Mouse (Mus musculus) heart, postnatal 14 days (tissue): ENCODE results near the gene Vdr. TPM values are rescaled to one million over a fixed set of nuclear protein-coding genes. Genes with fewer than 3 reads are reported as not detected.
A peak's percentile ranks its signal among the peaks of the same experiment; 100 is the strongest.

Experiments used
- DNase-seq, 2 experiments: peaks; one replicate each; pipeline ENCODE4 v3.0.0; 2021 to 2022
- intact Hi-C: fragments of 180-260 bp; cut with DNase I; formaldehyde crosslinking; loops from one replicate; pipeline ENCODE4 v1.15.1; 2025
- long read RNA-seq, 2 experiments: library from polyadenylated mRNA; stranded (forward); transcript quantifications; one replicate each; pipeline ENCODE4 v2.0.0; 2021
- total RNA-seq, 2 experiments: library from RNA; stranded (reverse); gene quantifications; 2 replicates each; pipeline ENCODE4 v1.2.3; 2021

Vdr gene
- 1 to 10 TPM; 1.3 to 1.9 TPM for total RNA-seq
- long read RNA-seq, experiment 1, partial matches to known transcripts, result 0 of 1 reads
- long read RNA-seq, experiment 1, other reads (novel, unspliced or antisense), result 1 of 1 reads
- long read RNA-seq, experiment 2, result 0 reads

DNA sequence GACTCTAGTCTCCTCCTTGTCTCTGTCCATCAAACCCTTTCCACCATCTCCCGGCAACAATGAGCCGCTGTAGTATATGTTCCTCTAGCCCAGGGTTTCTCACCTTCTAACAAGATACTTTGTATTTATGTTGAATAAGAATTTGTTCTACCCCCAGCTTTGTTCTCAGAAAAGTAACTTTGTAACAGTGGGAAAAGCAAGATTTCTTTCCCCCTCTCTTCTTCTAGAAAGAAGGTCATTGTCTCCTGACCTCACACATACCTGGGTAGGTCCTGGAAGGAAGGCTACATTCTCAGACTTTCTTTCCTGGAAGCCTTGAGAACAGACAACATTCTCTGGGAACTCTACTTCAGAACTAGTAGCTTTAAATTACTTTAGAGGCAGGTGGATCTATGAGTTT, at the start of gene Vdr:
Vdr (minus strand) TSS at position 101 of the 400 bp plus-strand sequence.
- intact Hi-C loops, result no loop called here
- no peak for DNase-seq

DNA sequence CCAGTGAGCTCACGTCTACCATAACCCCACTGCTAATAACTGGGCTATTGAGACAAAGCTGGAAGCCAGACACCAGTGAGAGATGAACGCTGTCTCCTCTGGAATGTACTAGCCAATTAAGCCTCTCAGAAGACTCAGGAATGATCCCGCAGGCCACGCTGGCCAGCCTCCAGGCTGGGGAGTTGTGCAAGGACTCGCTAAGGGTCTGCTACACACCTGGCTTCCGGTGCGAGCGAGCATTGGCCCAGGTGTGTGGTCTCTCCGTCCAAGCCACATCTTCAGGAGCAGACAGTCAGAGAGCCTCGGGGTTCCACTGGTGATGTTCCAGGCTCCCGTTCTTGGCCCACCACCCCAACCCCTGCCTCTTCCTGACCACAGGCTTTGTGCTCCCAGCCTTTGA, 46.0 kb upstream of the Vdr start:
- DNase-seq, result no peak
- intact Hi-C loops, result no loop called here

DNA sequence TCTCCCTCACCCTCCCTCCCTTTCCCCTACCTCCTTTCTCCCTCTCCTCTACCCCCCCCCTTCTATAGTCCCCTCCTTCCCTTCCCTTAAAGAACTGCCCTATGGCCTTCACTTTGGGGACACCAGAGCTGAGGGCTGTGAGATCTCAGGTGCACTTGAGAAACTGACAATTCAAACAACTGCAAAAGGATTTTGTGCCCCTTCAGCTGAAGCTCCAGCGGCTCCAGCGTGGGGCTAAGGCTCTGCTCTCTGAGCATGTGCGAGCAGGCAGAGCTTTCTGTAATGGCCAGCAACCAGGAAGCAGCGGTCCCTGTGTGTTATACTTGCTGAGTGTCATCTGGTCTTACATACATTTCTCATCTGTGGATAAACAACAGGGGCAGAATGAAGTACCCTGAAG, 45.3 kb upstream of the Vdr start:
- intact Hi-C loops, result no loop called here
- DNase-seq, result no peak

DNA sequence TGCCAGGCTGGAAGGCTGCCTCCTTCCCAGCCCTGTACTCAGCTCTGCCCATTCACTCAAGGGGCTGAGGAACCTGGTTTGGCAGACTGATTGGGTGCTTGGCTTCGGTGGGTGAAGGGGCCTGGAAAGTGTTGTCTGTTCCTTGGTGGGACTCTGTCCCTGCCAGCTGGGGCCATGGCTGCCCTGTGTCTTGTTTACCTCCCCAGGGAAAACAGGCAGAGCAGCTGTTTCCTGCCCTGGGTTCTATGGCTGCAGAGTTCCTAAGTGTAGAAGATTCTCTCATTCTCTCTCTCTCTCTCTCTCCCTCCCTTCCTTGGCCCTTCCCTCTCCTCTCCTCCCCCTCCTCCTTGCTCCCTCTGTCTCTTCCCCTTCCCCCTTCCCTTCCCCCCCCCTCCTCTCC, 44.9 kb upstream of the Vdr start:
- intact Hi-C loops, result no loop called here
- DNase-seq, result no peak

DNA sequence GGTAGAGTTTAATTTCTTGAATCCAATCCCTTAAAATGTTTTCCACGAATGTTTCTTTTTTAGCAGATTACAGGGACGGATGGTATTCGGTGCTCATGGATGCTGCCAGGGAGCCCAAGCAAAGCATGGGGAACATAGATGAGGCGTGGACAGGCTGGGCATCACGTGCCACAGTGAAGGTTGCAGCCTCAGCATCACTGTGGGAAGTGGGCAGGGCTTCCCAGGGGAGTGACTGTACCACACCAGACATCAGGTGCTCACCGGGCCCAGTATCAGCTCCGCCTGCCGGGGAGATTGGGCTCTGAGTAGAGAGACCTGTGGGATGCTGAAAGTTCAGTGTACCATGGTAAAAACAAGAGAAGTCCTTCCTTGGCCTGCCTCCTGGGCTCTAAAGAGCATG, 44.2 kb upstream of the Vdr start:
- intact Hi-C loops, result loop anchor here (5.0 kb wide), 4 partner anchors 47 to 237 kb away; no protein-coding TSS in a partner anchor
- no peak for DNase-seq

DNA sequence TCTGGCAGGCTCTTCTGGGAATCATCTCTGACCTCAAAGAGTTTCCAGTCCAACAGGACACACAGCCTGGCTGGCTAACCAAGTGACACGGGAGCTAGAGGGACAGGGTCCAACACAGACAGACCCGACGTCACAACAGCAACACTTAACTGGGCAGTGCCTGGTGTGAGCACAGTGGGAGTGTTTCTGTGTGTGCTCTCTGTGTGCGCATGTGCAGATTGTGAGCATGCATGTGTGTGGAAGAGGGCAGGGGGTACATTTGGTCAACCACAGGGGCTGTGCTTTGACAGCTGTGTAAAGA, 42.4 kb upstream of the Vdr start:
- no peak for DNase-seq
- intact Hi-C loops, result loop anchor here (2.0 to 5.0 kb wide), 5 partner anchors 46 to 236 kb away; no protein-coding TSS in a partner anchor

DNA sequence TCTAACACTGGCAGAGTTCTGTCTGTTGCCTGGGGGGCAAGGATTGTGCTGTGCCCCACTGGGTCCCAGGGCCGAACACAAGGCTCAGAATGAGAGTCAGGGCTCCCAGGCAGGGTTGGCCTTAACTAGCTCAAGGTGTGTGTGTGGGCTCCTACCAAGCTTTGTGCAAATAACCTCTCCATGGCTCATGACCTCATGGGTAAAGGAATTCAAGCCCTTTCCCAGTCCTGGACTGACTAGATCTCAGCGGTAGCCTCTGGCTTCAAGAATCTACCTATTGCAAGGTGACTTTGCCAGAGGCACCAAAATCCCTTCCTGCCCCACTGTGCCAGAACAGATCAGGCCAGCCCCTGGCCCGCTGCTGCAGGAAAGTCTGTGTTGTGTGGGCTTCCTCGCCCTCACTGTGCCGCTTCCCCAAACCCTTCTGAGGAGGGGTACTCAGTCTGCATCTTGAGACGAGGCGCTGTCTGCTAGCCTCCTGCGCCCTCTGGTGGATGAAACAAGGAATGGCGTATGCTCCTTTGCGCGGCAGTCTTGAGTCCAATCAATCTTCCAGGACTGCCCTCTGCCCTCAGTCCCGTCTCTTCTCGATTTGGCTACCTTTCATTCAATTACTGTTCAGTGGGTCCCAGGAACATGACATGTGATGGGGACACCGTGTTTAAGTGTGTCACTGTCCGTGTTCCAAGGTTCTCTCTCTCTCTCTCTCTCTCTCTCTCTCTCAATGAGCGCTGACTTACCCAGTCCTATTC, 41.9 kb upstream of the Vdr start:
- intact Hi-C loops, result loop anchor here (2.0 to 5.0 kb wide), 5 partner anchors 45 to 235 kb away; no protein-coding TSS in a partner anchor
- peak; percentile 58 to 75 for DNase-seq

DNA sequence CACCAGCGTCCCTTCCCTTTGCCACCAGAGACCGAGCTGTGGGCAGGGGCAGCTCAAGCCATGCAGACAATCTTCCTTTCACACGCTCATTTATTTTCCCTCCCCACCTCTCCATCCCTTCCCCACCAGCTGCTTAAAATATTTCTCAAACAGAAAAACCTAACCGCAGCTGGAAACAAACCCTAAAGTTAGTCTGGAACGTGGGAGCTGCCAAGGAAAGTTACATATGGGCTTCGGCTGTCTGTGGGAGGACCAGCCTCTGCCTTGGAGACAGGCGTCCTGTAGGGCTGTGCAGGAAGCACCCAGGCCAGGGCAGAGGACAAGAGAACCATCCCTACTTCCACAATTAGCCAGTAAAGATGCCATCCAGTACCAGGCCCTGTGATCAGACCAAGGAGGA, 39.8 kb upstream of the Vdr start:
- no peak for DNase-seq
- intact Hi-C loops, result loop anchor here (5.0 kb wide), 4 partner anchors 43 to 233 kb away; no protein-coding TSS in a partner anchor

DNA sequence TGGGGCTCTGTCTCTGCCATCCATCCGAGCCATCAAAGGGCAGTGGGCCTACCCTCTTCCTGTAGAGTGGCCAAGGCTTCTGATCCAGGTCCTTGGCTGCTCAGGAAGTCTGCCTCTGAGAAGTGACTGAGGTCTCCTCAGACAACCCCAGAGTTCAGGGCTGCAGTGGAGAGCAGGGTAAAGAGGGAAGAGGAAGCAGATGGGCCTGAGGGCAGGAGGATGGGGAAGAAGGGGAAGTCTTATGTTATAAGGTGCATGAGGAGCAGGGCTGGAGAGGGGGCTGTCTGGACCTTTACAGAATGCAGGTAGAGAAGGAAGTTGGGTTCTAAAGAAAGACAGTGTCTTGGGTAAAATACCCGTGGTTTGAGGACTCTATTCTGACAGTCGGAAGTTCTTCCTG, 39.3 kb upstream of the Vdr start:
- no peak for DNase-seq
- intact Hi-C loops, result loop anchor here (5.0 kb wide), 4 partner anchors 42 to 232 kb away; no protein-coding TSS in a partner anchor

DNA sequence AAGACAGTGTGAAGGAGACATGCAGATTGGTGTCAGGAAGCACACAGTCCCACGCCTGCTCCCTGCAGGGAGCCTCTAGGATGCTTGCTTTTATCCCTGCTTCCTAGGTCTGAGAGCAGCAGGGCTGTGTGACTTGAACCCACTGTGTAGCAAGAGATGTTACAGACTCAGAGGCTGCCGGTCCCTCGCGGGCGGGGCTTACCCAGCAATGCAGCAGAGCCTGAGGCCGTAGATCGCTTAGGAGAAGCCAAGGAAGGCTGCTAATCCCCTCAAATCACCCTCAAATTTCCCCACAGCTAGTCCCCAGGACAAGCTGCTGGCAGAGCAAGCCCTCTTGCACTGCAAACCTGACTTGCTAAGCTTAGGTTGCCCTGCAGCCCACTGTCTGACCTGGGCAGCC, 38.3 kb upstream of the Vdr start:
- DNase-seq, result no peak
- intact Hi-C loops, result no loop called here

DNA sequence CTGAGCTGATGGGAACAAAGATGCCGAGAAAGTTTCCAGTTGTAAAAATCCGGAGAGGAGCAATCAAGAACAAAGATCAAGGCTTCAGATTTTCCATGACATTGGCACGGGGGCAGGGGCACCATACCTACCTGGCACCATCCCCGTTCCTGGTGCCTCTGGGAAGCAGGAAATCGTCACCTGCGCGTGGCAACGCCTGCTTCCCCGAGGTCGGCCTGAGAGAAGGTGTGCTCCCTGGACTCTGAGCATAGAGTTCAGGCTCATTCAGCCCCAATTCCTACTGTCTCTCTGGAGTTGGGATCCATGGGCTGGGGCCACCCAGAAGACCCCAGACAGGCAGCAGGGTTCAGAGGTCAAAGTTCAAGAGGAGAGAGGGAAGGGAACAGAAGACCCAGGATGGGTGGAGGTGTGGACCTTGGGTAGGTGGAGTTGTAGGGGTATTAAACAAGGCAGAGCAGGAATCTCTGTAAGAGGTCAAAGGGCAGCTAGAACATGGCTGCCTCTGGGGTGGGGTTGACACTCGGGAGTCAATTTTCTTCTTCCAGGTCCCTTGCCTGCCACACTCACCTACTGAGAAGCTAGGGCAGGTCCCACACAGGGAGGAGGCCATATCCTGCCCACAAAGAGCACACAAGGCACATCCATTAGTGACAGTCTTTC, 35.4 kb upstream of the Vdr start:
- DNase-seq, result no peak
- intact Hi-C loops, result no loop called here

DNA sequence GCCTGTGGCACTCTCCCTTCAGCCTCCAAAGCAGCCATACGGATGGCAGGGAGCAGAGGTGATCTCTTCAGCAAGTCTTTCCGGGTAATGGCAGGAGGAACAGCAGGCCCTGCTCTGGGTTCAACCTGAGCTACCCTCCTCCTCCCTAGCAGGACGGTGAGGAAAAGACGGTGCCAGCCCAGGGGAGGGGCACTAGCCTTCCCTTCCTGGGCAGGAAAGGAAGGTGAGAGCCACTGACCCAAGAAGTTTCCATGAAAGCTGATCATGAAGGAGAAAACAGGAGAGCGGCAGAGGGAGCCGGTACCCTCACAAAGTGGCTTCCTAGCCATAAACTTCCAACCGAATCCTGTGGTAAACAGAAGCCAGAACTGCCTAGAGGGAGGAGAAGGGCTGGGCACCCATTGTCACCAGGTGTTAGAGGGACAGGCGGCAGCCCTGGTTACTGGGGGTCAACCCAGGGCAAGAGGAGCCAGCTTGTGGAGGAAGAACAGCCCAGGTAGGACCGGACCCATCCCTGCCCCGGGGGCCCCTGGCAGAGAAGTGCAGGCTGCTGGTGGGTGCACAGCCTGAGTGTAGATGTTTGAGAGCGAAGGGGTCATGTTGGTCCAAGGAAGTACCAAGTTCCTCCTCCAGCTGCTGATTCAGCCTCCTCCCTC, 34.6 kb upstream of the Vdr start:
- no peak for DNase-seq
- intact Hi-C loops, result no loop called here

DNA sequence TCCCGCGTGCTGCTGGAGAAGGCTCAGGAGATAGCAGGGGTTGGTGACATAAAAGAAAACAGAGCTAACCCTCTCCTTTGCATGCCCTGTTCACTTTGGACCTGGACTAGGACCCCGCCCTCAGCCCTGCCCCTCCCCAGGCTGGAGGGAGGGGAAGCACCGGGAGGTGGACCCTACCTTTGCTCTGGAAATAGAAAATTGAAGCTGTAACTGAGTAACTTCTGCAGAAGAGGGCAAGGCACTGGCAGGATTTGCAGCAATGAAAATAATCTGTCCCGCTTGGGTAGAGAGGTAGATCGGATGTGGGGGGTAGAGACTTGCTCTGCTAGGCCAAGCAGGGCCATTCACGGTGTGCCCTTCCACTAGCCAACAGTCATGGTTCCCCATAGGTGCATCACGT, 32.9 kb upstream of the Vdr start:
- intact Hi-C loops, result no loop called here
- DNase-seq, result no peak

DNA sequence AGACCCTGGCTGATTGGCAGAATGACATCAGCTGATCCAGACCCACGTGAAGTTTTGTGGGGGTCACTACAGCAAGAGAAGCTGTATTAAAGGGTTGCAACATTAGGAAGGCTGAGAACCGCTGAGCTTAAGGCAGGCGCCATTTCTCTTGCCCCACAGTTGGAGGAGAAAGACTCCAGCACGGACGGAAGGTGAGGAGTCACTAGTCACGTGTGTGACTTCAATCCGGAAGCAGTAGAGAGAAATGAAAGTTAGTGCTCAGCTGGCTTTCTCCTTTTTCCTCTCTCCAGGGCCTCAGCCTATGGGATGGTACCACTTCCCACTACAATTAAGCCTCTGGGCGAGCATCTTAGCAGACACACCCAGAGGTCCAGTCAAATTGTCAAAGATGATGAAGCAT, 32.1 kb upstream of the Vdr start:
- DNase-seq, result no peak
- intact Hi-C loops, result no loop called here

DNA sequence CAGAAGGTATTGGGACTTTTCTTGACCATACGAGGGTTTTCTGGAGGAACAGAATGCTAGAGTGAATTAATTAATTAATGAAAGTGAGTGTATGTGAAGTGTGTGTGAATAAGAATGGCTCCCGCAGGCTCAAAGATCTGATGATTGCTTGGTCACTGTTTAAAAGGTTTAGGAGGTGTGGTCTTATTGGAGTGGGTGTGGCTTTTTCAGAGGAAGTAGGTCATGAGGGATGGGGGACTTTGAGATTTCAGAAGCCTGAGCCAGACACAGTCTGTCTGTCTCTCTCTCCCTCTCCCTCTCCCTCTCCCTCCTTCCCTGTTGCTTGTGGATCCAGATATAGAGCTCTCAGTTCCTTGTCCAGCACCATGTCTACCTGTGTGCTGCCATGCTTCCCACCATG, 30.9 kb upstream of the Vdr start:
- DNase-seq, result no peak
- intact Hi-C loops, result no loop called here

DNA sequence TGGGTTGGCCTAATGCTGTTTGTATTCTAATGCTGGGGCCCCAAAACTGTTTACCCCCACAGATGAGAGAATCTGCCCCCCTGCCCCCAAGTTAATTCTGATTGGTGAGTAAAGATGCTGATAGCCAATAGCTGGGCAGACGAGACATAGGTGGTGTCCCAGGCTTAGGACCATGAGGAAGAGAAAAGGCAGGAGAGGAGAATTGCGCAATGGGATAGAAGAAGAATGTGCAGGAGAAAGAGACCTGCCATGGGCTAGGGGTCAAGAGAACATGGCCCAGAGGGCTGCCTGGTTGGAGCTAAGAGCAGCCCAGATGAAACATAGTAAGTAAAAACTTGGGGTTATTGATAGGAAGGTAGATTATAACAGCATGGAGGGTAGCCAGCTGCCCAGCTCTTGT, 29.7 kb upstream of the Vdr start:
- intact Hi-C loops, result no loop called here
- no peak for DNase-seq

DNA sequence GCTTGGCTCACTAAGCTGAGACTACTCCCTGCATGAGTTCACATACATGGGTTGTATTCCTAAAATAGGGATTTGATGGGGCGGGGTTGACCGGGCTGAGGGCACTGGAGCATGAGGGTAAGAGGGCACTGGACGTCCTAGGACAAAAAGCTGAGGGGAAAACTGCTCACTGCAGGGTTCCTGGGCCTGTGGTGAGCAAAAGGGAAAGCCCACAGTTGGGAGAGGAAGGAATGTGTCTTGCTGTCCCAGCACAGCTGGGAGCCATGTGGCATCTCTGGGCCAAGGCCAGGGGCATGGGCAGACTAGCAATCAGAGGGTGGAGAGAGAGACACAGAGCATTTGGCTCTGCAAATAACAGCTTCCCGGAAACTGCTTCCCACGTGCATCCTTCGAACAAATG, 28.1 kb upstream of the Vdr start:
- peak in 1 of 2 experiments; percentile 28 for DNase-seq
- intact Hi-C loops, result no loop called here

DNA sequence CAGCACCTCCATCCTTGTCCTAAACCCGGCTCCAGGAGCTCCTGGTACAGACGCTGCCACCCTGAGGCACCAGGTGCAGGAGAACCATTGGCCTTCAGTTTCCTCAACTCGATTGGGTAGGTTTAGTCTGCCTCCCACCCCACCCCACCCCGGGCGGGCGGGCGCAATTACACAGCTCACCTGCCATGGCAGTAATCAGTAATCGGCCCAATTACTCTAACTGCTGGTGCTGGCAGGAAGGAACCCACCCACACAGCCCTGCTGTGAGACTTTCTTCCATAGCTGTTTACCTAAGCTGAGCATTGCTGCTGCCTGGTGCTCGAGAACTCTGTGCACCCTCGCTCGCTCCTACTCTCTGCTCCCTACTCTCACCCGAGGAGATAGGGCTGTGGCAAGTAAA, 22.0 kb upstream of the Vdr start:
- intact Hi-C loops, result no loop called here
- no peak for DNase-seq

DNA sequence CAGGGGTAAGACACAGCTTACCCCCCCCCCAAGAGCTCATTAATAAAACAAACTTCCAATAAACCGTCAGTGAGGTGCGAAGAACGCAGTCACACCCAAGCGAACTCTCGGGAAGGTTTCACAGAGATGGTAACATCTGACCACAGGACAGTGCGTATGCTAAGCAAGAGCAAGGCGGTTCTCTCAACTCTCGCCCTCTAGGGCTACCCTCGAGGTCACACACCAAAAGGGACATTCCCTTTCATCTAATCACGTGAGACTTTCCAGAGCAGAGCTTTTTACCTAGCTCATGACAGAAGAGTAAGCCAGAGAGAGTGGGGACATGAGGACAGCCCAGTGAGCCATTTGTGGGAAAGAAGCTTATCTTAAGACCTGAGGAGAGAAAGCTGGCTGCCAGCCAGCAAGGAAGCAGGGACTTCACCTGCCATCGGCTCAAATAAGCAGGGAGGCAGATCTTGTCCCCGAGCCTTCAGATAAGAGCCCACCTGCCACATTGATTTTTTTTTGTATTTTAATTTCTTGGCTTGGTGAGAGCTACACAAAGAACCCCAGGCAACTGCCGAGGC, 18.9 kb upstream of the Vdr start:
- intact Hi-C loops, result no loop called here
- no peak for DNase-seq

DNA sequence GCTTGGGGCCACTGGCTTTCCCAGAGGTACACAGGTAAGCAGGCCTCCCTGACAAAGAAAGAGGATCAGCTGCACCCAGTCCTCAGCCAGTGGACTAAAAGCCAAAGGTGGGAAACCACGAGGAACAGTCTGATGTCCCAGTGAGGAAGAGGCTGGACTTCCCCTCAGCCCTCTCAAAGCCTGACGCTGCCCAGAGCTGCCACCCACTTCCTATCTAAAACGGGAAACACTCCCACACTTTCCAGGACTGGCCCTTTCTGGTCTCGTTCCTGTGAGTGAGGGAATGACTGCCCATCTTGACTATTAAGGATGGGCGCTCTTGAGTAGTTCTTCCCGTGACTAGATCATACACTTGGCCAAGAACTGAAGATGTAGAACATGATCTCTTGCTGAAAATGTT, 17.4 kb upstream of the Vdr start:
- intact Hi-C loops, result no loop called here
- no peak for DNase-seq

DNA sequence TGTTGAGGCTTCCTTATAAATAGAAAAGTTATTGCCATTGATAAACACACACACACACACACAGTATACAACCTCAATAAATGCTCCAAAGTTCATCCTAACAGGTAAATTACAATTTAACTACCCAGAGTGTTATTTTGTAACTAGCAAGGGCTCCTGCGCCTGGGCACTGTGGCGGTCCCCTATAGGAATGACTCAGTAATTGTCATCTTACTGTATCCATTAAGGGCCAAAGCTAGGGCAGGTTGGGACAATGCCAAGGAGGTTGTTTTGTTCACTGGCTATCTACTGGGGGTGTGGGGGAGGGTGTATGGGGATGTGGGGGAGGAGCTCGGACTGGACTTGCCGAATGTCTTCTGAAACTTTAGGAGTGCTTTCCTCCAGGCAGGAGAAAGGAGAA, 16.6 kb upstream of the Vdr start:
- no peak for DNase-seq
- intact Hi-C loops, result no loop called here
